Mouse (Mus musculus): ENCODE measurements around the gene Aldh1a3. TPM values are rescaled to one million over a fixed set of nuclear protein-coding genes. Genes with fewer than 3 reads are reported as not detected.
A peak's percentile ranks its signal among the peaks of the same experiment; 100 is the strongest.

Gene Aldh1a3
- polyA plus RNA-seq, 1 experiment = 17.5 TPM

- no peak for DNase-seq (ENCODE audit: low spot score)
Observed at GRCm38 (mm10) chr7:66416829-66417228, 10.5 kb downstream of the Aldh1a3 start.

GRCm38 (mm10) chr7:66413093-66413492 is 14.2 kb downstream of the Aldh1a3 start:
- DNase-seq (ENCODE audit: low spot score) = no peak

DNA sequence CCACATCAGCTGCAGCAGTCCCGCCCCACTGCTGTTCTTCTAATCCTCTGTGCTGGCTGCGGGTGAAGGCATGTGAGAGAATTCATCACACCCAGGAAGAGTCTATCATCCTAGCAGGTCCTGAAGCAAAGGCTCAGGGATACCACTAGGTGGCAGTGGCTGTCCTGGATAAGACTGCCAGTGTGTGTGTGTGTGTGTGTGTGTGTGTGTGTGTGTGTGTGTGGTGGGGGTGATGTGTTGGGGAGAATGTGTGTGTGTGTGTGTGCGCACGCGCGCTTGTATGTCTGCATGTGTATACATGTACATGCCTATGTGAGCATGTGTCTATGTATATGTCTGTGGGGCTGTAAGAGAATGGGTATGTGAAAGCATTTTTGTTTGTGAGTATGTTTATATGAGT is 17.9 kb downstream of the Aldh1a3 start:
- DNase-seq (ENCODE audit: low spot score) = no peak

GRCm38 (mm10) chr7:66406971-66407370 is 20.3 kb downstream of the Aldh1a3 start:
- DNase-seq (ENCODE audit: low spot score) = no peak

- DNase-seq (ENCODE audit: low spot score) = no peak
Observed at GRCm38 (mm10) chr7:66405951-66406721, 21.2 kb downstream of the Aldh1a3 start.

GRCm38 (mm10) chr7:66405541-66405940 is 21.8 kb downstream of the Aldh1a3 start:
- DNase-seq (ENCODE audit: low spot score) = no peak

DNA sequence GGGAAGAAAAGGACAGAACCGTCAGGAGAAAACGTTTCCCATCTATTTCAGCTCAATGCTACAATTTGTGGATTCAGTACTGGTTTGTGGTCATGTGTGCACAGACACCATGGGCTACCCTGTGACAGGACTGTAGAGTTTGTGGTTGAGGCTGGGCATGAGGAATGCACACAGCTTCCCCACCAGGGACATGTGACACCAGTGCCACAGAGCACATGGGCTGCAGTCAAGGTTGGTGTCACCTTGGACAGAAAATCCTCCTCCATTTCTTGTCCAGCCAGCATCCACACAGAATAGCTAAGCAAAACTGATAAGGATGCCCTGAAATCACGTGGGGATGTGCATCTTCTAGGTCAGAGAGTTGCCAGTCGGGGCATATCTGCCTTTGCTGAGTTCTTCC is 22.5 kb downstream of the Aldh1a3 start:
- DNase-seq (ENCODE audit: low spot score) = no peak

DNA sequence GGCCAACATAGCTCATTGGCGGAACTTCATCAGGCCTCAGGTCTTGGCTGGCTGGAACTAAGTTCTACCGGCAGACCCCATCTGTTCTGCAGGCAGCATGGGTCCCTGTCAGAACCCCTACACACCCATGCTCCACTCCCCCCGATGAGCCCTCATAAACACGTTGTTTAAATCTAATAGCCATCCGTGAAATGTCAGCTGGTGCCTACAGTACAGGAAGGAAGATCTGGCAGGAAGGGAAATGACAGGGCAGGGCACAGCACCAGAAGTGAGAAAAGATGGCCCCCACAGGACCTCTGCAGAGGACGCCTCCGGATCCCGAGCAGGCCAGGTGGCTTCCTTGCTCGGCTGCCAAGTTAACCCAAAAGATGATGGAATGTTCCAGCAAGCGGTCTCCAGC is 23.2 kb downstream of the Aldh1a3 start:
- no peak for DNase-seq (ENCODE audit: low spot score)

- DNase-seq (ENCODE audit: low spot score) = no peak
Observed at GRCm38 (mm10) chr7:66402876-66403275, 24.4 kb downstream of the Aldh1a3 start.

- no peak for DNase-seq (ENCODE audit: low spot score)
Observed at GRCm38 (mm10) chr7:66401605-66402004, 25.7 kb downstream of the Aldh1a3 start.

- no peak for DNase-seq (ENCODE audit: low spot score)
Observed at GRCm38 (mm10) chr7:66397288-66397687, 30.0 kb downstream of the Aldh1a3 start.

DNA sequence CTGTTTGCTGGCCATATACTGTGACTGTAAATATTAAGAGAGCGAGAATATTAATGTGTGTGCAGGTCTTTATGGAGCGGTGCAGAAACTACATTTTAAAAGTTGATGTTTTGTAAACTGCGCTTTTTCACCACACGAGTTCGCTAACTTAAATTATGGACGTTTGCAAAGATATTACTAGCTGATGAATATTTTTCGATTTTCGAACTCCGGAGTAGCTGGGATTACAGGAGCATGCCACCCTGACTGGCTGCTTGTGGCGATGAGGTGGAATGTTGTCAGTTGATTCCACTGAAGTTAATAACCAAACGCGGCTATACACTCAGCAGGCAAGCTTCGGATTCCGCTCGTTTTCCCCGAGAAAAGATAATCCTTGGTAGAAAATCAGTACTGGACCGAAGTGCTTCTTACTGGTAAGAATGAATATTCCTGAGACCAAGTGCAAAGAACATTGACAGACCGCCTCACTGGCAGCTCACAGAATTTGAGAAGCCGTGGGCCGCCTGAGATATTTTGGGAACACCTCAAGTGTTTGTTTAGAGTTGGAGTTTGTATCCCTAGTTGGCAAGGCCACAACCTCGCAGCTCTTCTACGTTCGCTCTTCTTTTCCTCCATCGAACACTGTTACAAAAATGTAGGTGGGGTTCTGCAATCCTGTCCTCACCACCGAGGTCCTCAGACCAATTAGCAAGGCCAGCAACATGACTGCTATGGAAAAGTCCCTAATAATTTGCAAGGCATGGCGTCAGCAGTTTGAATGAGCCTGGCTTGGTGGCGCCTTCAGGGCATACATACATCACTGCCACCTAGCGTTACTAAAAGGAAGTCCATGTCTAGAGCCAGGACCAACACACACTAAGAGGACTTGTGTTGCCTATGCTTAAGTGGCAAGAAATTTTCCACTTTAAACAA is 38.4 kb downstream of the Aldh1a3 start:
- peak; percentile 40 for DNase-seq (ENCODE audit: low spot score)

DNA sequence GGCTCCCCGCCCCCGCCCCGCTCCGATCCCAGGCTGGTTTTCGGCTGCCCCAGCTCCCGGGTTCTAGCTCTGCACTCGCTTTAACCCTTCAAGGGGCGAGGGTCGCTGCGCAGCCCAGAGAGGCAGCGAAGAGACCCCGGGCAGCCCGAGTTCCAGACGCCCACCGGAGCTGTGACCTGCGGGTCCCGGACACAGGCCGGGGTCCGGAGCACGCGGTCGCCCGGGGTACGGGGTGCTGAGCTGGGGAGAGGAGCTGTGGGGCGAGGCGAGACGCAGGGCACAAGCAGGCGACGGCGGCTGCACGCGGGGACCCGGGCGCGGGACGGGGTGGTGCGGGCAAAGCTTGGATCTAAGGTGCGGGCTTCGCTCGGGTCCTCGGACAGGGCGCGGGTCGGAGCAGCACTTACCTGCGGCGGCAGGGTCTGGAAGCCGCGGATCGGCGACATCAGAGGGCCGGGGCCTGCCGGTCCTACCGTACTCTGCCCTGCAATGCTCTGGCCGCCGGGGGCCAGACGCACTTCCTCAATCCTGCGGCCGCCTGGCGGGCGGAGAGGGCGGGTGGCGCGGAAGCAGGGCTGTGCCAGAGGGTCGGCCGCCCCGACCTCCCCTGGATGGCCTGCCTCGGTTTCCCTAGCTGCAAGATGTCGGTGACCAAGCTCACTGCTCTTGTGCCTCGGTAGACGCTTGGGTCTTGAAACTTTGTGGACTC is 39.4 kb downstream of the Aldh1a3 start, which contains the start of gene Lrrk1:
Lrrk1 (minus strand) TSS at position 538 of the 709 bp plus-strand sequence.
- peak; percentile 67 for DNase-seq (ENCODE audit: low spot score)

GRCm38 (mm10) chr7:66387419-66387812 is 39.9 kb downstream of the Aldh1a3 start:
- no peak for DNase-seq (ENCODE audit: low spot score)

DNA sequence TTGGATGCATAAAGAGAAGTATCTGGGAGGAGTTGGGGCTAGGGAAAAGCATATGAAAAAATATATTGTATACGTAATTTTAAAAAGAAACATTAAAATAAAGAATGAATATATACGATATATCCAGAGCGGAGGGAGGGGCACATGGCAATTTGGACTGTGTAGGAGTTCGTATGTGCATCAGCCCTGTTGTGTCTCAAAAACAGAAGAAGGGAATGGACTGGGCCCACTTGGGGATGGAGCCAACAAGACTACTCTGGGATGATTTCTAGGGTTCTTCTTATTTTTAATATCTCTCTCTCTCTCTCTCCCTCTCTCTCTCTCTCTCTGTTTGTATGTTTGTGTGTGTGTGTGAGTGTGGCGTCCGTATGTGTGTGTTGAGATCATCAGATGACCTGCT is 40.9 kb downstream of the Aldh1a3 start:
- DNase-seq (ENCODE audit: low spot score) = no peak

GRCm38 (mm10) chr7:66385826-66386225 is 41.5 kb downstream of the Aldh1a3 start:
- no peak for DNase-seq (ENCODE audit: low spot score)

GRCm38 (mm10) chr7:66384891-66385290 is 42.4 kb downstream of the Aldh1a3 start:
- no peak for DNase-seq (ENCODE audit: low spot score)

DNA sequence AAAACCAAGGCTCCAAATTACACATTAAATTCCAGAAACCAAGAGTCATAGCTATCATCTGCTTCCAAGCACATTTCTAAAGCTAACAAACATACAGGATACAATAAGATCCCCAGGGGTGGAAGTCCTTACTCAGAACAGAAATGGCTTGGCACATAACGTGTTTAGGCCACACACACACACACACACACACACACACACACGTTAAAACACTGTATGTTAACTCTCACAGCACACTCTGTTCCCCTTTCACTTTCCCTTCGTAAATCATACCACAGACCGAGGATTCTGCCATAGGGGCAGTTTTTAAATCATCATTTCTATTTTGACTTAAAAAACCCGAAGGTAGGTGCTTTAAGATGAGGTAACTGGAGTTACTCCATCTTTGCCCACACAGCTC is 43.1 kb downstream of the Aldh1a3 start:
- no peak for DNase-seq (ENCODE audit: low spot score)

DNA sequence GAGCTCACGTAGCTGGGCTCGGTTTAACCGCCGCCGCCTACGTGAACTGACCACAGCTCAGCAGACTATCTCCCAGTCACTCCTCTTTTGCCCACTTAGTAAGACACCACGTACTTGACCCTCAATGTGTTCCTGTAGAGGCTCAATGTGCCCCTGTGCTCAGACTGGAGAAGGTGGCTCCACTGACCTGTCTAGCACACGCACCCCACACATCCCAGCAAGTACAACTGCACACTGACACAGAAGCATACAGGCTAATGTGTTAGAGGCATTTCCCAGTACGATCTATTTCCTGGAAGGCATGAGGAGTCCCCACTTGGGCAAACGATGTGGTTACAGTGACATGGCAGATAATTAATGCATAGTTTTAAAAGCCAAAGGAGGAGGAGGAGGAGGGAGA is 50.8 kb downstream of the Aldh1a3 start:
- no peak for DNase-seq (ENCODE audit: low spot score)

DNA sequence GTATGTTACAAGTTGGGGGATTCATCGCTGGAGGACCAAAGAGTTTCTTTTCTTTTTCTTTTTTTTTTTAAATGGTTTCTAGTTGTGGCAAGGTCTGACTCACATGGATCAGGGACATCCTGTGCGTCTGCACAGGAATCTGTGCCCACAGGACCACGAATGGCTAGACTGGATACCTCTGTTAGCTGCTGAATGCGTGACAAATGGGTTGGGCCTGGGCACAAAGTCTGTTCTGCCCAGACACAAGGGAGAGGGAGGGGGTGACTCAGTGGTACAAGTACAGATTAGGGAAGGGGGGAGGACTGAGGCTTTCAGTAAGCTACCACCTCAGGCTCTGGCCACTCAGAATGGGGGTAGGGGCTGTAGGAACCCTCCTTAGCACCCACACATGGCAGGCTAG is 51.6 kb downstream of the Aldh1a3 start:
- DNase-seq (ENCODE audit: low spot score) = no peak

DNA sequence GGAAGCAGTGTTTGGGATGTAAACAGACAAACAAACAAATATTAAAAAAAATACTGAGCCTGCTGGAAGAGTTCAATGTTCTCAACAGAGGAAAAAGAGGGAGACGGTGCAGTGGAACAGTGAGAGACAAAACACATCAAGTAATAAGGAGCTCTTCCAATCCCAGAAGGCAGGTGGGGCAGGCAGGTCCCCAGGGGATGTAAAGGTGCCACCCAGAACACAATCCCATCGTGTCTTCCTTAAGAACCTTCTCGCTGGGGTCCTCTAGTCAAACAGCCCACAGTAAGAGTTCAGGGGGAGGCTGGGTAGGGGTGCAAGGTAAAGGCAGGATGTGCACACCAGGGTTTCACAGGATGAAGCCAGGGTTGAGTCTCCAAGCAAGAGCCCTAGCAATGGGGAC is 53.9 kb downstream of the Aldh1a3 start:
- no peak for DNase-seq (ENCODE audit: low spot score)

- DNase-seq (ENCODE audit: low spot score) = no peak
Observed at GRCm38 (mm10) chr7:66370970-66371369, 56.3 kb downstream of the Aldh1a3 start.
